In the genomic region with DNA sequence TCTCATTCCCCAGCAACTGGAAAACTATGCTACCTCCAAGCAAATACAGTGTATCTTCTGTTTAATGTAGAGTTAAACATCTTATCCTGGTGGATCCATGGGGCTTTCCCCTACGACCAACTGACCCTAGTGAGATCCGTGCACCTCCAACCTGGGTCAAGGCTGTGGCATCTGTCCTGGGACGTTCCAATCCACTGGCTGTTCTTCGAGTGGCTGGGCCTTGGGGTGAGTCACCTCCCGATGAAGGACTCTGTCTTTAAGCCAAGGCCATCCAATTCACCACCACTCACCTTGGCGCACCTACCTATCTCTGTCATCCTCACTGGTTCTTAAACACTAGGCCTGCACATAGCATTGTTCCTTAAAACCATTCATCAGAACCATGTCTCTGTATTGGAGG, we compare ENCODE assay signal across 31 mouse cellular contexts. TPM values are rescaled to one million over a fixed set of nuclear protein-coding genes. Genes with fewer than 3 reads are reported as not detected.
A peak's percentile ranks its signal among the peaks of the same experiment; 100 is the strongest.
DNase-seq lines count a peak whose midpoint lies in the region; ATAC-seq lines count a peak whose summit lies in the region.
"Had no signal": no experiment of that assay in that cellular context is flagged by ENCODE, and none has a peak within 500 bp of the region (broad histone marks: within the 10 kb centered on the region; RNA-seq: fewer than 3 reads in every experiment).

No protein-coding gene starts in this region.

- ATAC-seq in intestine, embryonic 14.5 days (replicated peaks; ENCODE audit: low FRiP score, low TSS enrichment, low read depth): no peak
- ATAC-seq in intestine, embryonic 16.5 days: no peak
- ATAC-seq: forebrain, embryonic 13.5 days; forebrain, embryonic 16.5 days; intestine, embryonic 15.5 days; Patski had no signal

- H3K4me1 ChIP-seq in intestine, embryonic 14.5 days (replicated peaks; ENCODE audit: control insufficient read depth, insufficient read depth, low read length): peaks cover 15% of the 10 kb centered on the region
- peaks cover 17% of the 10 kb centered on the region for H3K4me1 ChIP-seq in intestine, embryonic 16.5 days (ENCODE audit: control insufficient read depth, insufficient read depth, low read length)

- no peaks in the 10 kb centered on the region for H3K27me3 ChIP-seq in intestine, embryonic 14.5 days (replicated peaks; ENCODE audit: control insufficient read depth, insufficient read depth, low read length)
- H3K27me3 ChIP-seq in intestine, embryonic 16.5 days (replicated peaks; ENCODE audit: control insufficient read depth, insufficient read depth, low read length): no peaks in the 10 kb centered on the region
- H3K27me3 ChIP-seq: CH12.LX; heart, embryonic 12.5 days; heart, embryonic 15.5 days; hindbrain, embryonic 15.5 days; intestine, embryonic 15.5 days; Patski had no signal

- intact Hi-C loops in heart, postnatal 14 days (cut with DNase I): no loop called here

- no peak overlapping the region for H3K4me2 ChIP-seq in intestine, embryonic 14.5 days (ENCODE audit: low read length)
- no peak overlapping the region for H3K4me2 ChIP-seq in intestine, embryonic 16.5 days (ENCODE audit: low read depth, low read length)
- H3K4me2 ChIP-seq: forebrain, embryonic 13.5 days; heart, embryonic 12.5 days; heart, embryonic 15.5 days; hindbrain, embryonic 12.5 days; hindbrain, embryonic 15.5 days; intestine, embryonic 15.5 days had no signal

- peak; percentile 83 for DNase-seq in adrenal gland, adult 2 months
- no peak for DNase-seq in adrenal gland, postnatal 4 days (ENCODE audit: low spot score in 2 of 2)
- peak; percentile 78 for DNase-seq in heart, adult 11 months
- DNase-seq in heart, postnatal 14 days: no peak
- DNase-seq in intestine, embryonic 14.5 days (ENCODE audit: low spot score): peak; percentile 20
- DNase-seq: B cell, adult 2 months; cerebellum, adult 18-20 months; cerebellum, adult 9-10 months; cerebellum, postnatal 14 days; gastrocnemius, postnatal 10 days; gastrocnemius, postnatal 36 days; heart, postnatal 10 days; kidney, adult 18-20 months; kidney, adult 9 months had no signal

- no peak overlapping the region for H3K27ac ChIP-seq in intestine, embryonic 14.5 days (ENCODE audit: low read depth)
- no peak overlapping the region for H3K27ac ChIP-seq in intestine, embryonic 16.5 days (ENCODE audit: low read length)
- H3K27ac ChIP-seq: forebrain, embryonic 10.5 days; forebrain, embryonic 13.5 days; heart, adult 2 months; heart, embryonic 15.5 days; hindbrain, embryonic 12.5 days; hindbrain, embryonic 15.5 days; intestine, embryonic 15.5 days had no signal

- H3K9me3 ChIP-seq in intestine, embryonic 14.5 days (ENCODE audit: control insufficient read depth, low read length): no peaks in the 10 kb centered on the region
- H3K9me3 ChIP-seq in intestine, embryonic 16.5 days (ENCODE audit: control insufficient read depth, low read length): no peaks in the 10 kb centered on the region
- H3K9me3 ChIP-seq: forebrain, embryonic 10.5 days; forebrain, embryonic 13.5 days; G1E; heart, embryonic 12.5 days; heart, embryonic 15.5 days; hindbrain, embryonic 12.5 days; hindbrain, embryonic 15.5 days; intestine, embryonic 15.5 days had no signal

- peaks cover 42% of the 10 kb centered on the region for H3K36me3 ChIP-seq in intestine, embryonic 14.5 days (ENCODE audit: control insufficient read depth, insufficient read depth, low read length)
- 0 out of 2 replicates have a peak, but pooled peaks cover 3% of the 10 kb centered on the region for H3K36me3 ChIP-seq in intestine, embryonic 16.5 days (ENCODE audit: control insufficient read depth, insufficient read depth, low read length)
- H3K36me3 ChIP-seq: hindbrain, embryonic 15.5 days had no signal

- no peak overlapping the region for H3K4me3 ChIP-seq in intestine, embryonic 14.5 days (ENCODE audit: low read depth, low read length)
- no peak overlapping the region for H3K4me3 ChIP-seq in intestine, embryonic 16.5 days (ENCODE audit: low read length)
- H3K4me3 ChIP-seq: forebrain, embryonic 10.5 days; forebrain, embryonic 13.5 days; heart, adult 2 months; heart, embryonic 12.5 days; heart, embryonic 15.5 days; hindbrain, embryonic 12.5 days; hindbrain, embryonic 15.5 days; intestine, embryonic 15.5 days had no signal

- WGBS in intestine, embryonic 14.5 days: 87% methylated on average over 6 of the region's 6 CpGs
- WGBS in intestine, embryonic 16.5 days: 92% methylated on average over 6 of the region's 6 CpGs

- no peak overlapping the region for H3K9ac ChIP-seq in intestine, embryonic 14.5 days (ENCODE audit: low read length)
- no peak overlapping the region for H3K9ac ChIP-seq in intestine, embryonic 16.5 days (ENCODE audit: low read depth, low read length)
- H3K9ac ChIP-seq: forebrain, embryonic 13.5 days; heart, embryonic 12.5 days; heart, embryonic 15.5 days; hindbrain, embryonic 12.5 days; hindbrain, embryonic 15.5 days; intestine, embryonic 15.5 days had no signal

RNA-seq across cellular contexts. Expression of gene Abhd4, which starts 9.1 kb away (rescaled TPM):
- total RNA-seq in adrenal gland, adult 2 months (2021): 100 to 1,000 TPM; 490 to 694 TPM
- 397 and 541 TPM in 2 replicates for polyA plus RNA-seq in adrenal gland, adult 2 months (2012; rRNA removed)
- total RNA-seq in adrenal gland, postnatal 4 days (2021): 100 to 1,000 TPM; 351 to 353 TPM
- 10 to 100 TPM; 46.7 to 50.7 TPM for total RNA-seq in heart, postnatal 14 days (2021)
- polyA plus RNA-seq in intestine, embryonic 14.5 days (2014; fragmentation: Nextera tagmentation; extraction: Ambion mirVana): 46.9 and 53.5 TPM in 2 replicates
- polyA plus RNA-seq in intestine, embryonic 16.5 days (2015; fragmentation: Nextera tagmentation; extraction: Ambion mirVana): 47.4 and 47.8 TPM in 2 replicates

RNA-seq across cellular contexts. Expression of gene Dad1, which starts 9.2 kb away (rescaled TPM):
- total RNA-seq in adrenal gland, adult 2 months (2021): 100 to 1,000 TPM; 385 to 398 TPM
- polyA plus RNA-seq in adrenal gland, adult 2 months (2012; rRNA removed): 1,369 and 1,819 TPM in 2 replicates
- total RNA-seq in adrenal gland, postnatal 4 days (2021): 100 to 1,000 TPM; 195 to 211 TPM
- 100 to 1,000 TPM; 104 TPM for total RNA-seq in heart, postnatal 14 days (2021)
- 414 and 449 TPM in 2 replicates for polyA plus RNA-seq in intestine, embryonic 14.5 days (2014; fragmentation: Nextera tagmentation; extraction: Ambion mirVana)
- 489 and 514 TPM in 2 replicates for polyA plus RNA-seq in intestine, embryonic 16.5 days (2015; fragmentation: Nextera tagmentation; extraction: Ambion mirVana)

RNA-seq across cellular contexts. Expression of gene Olfr49, which starts 21.6 kb away (rescaled TPM):
- total RNA-seq in adrenal gland, adult 2 months (2021): not detected
- 0.01 TPM in 1 of 2 replicates, not detected in the other for polyA plus RNA-seq in adrenal gland, adult 2 months (2012; rRNA removed)
- not detected for total RNA-seq in adrenal gland, postnatal 4 days (2021)
- total RNA-seq in heart, postnatal 14 days (2021): not detected
- not detected in 2 replicates for polyA plus RNA-seq in intestine, embryonic 14.5 days (2014; fragmentation: Nextera tagmentation; extraction: Ambion mirVana)
- not detected in 2 replicates for polyA plus RNA-seq in intestine, embryonic 16.5 days (2015; fragmentation: Nextera tagmentation; extraction: Ambion mirVana)
- total RNA-seq: CH12.LX; gastrocnemius, adult 18-20 months; gastrocnemius, postnatal 10 days; gastrocnemius, postnatal 36 days; heart, adult 2 months; heart, postnatal 10 days; hematopoietic stem cell, adult 5-6 weeks had no signal
- polyA plus RNA-seq: embryonic facial prominence, embryonic 11.5 days; forebrain, embryonic 10.5 days; forebrain, embryonic 13.5 days; forebrain, embryonic 16.5 days; G1E; heart, adult 2 months; heart, embryonic 12.5 days; hindbrain, embryonic 12.5 days; hindbrain, embryonic 15.5 days; intestine, embryonic 15.5 days; kidney, embryonic 16.5 days had no signal

Comparison
In these comparisons a context has a peak if more than half of its experiments do, and no peak if none do; other contexts are left out.
1. DNase-seq: peak in adrenal gland, adult 2 months (single experiment), heart, adult 11 months (single experiment) and intestine, embryonic 14.5 days (single experiment); none in adrenal gland, postnatal 4 days (0 of 2) and heart, postnatal 14 days (0 of 2).
2. RNA of gene Abhd4, which starts 9.1 kb away (total RNA-seq): 490 to 694 TPM in adrenal gland, adult 2 months and 351 to 353 TPM in adrenal gland, postnatal 4 days; 46.7 to 50.7 TPM in heart, postnatal 14 days; every median in the first group is over 4 times any median in the second.